Mouse (Mus musculus): Measurements from ENCODE around the gene Dda1. TPM values are rescaled to one million over a fixed set of nuclear protein-coding genes. Genes with fewer than 3 reads are reported as not detected.

Gene Dda1
- polyA plus RNA-seq, 1 experiment = 67.8 TPM

GRCm38 (mm10) chr8:71478943-71479342 lies 9.9 kb downstream of the Dda1 start:
- 97% methylated on average over 11 of the region's 11 CpGs for WGBS

GRCm38 (mm10) chr8:71483932-71484331 lies 14.9 kb downstream of the Dda1 start:
- Histone ChIP-seq H3K36me3 (ENCODE audit: control insufficient read depth, insufficient read depth, low read length) (no peaks in the 10 kb centered on the region; the same call in 1 of the 2 replicates), H3K4me3 (ENCODE audit: extremely low read depth, insufficient read depth, insufficient read length) (no peak overlapping the region), H3K27me3 (ENCODE audit: control insufficient read depth, insufficient read depth, low read length) (no peaks in the 10 kb centered on the region), H3K4me1 (ENCODE audit: control insufficient read depth, insufficient read depth, insufficient read length) (peaks cover 14% of the 10 kb centered on the region), H3K27ac (ENCODE audit: insufficient read depth, low read length) (no peak overlapping the region)
- DNase-seq (ENCODE audit: low read depth in 1 of 2, low spot score in 2 of 2) = peak in 1 of 2 experiments; percentile 42
- WGBS = 80% methylated on average over 8 of the region's 8 CpGs
- no peak for TF ChIP-seq CTCF (IDR thresholded peaks at IDR 0.05; ENCODE audit: extremely low read depth, insufficient read depth, insufficient read length, insufficient replicate concordance)
- TF ChIP-seq POLR2A (IDR thresholded peaks at IDR 0.05; ENCODE audit: low read depth, low read length) = no peak

More at GRCm38 (mm10) chr8:71478943-71479342, 9.9 kb downstream of the Dda1 start:
- Histone ChIP-seq H3K27ac (ENCODE audit: insufficient read depth, low read length) (no peak overlapping the region), H3K36me3 (ENCODE audit: control insufficient read depth, insufficient read depth, low read length) (peaks cover 7% of the 10 kb centered on the region), H3K4me3 (ENCODE audit: extremely low read depth, insufficient read depth, insufficient read length) (no peak overlapping the region), H3K27me3 (ENCODE audit: control insufficient read depth, insufficient read depth, low read length) (no peaks in the 10 kb centered on the region), H3K4me1 (ENCODE audit: control insufficient read depth, insufficient read depth, insufficient read length) (peaks cover 3% of the 10 kb centered on the region)
- DNase-seq (ENCODE audit: low read depth in 1 of 2, low spot score in 2 of 2) = no peak
- TF ChIP-seq POLR2A (IDR thresholded peaks at IDR 0.05; ENCODE audit: low read depth, low read length) (no peak), CTCF (IDR thresholded peaks at IDR 0.05; ENCODE audit: extremely low read depth, insufficient read depth, insufficient read length, insufficient replicate concordance) (no peak)

GRCm38 (mm10) chr8:71484736-71485135 lies 15.7 kb downstream of the Dda1 start:
- H3K4me3 ChIP-seq (ENCODE audit: extremely low read depth, insufficient read depth, insufficient read length) = no peak overlapping the region
- peaks cover 20% of the 10 kb centered on the region for H3K4me1 ChIP-seq (ENCODE audit: control insufficient read depth, insufficient read depth, insufficient read length)
- H3K36me3 ChIP-seq (ENCODE audit: control insufficient read depth, insufficient read depth, low read length) = no peaks in the 10 kb centered on the region; the same call in 1 of the 2 replicates
- no peaks in the 10 kb centered on the region for H3K27me3 ChIP-seq (ENCODE audit: control insufficient read depth, insufficient read depth, low read length)
- no peak for DNase-seq (ENCODE audit: low read depth in 1 of 2, low spot score in 2 of 2)
- H3K27ac ChIP-seq (ENCODE audit: insufficient read depth, low read length) = no peak overlapping the region
- TF ChIP-seq POLR2A (IDR thresholded peaks at IDR 0.05; ENCODE audit: low read depth, low read length) = no peak
- TF ChIP-seq CTCF (IDR thresholded peaks at IDR 0.05; ENCODE audit: extremely low read depth, insufficient read depth, insufficient read length, insufficient replicate concordance) = no peak
- 98% methylated on average over 19 of the region's 19 CpGs for WGBS

GRCm38 (mm10) chr8:71485142-71486135 lies 16.4 kb downstream of the Dda1 start, which contains the start of gene Ano8:
Gene Ano8, minus strand, starts transcription at chr8:71485963.
- WGBS = 5% methylated on average over 57 of the region's 58 CpGs
- H3K4me3 ChIP-seq (ENCODE audit: extremely low read depth, insufficient read depth, insufficient read length) = peak within 1 kb of the TSS; percentile 65
- H3K36me3 ChIP-seq (ENCODE audit: control insufficient read depth, insufficient read depth, low read length) = peaks cover 2% of the 10 kb centered on the region; the same call in 1 of the 2 replicates
- H3K27ac ChIP-seq (ENCODE audit: insufficient read depth, low read length) = peak within 1 kb of the TSS; percentile 65
- H3K4me1 ChIP-seq (ENCODE audit: control insufficient read depth, insufficient read depth, insufficient read length) = peaks cover 20% of the 10 kb centered on the region
- TF ChIP-seq POLR2A (IDR thresholded peaks at IDR 0.05; ENCODE audit: low read depth, low read length) (no peak), CTCF (IDR thresholded peaks at IDR 0.05; ENCODE audit: extremely low read depth, insufficient read depth, insufficient read length, insufficient replicate concordance) (no peak)
- DNase-seq (ENCODE audit: low read depth in 1 of 2, low spot score in 2 of 2) = peak; percentile 59 to 83
- H3K27me3 ChIP-seq (ENCODE audit: control insufficient read depth, insufficient read depth, low read length) = no peaks in the 10 kb centered on the region

- peaks cover 2% of the 10 kb centered on the region; the same call in 1 of the 2 replicates for H3K36me3 ChIP-seq (ENCODE audit: control insufficient read depth, insufficient read depth, low read length)
Measured at GRCm38 (mm10) chr8:71486136-71486529, 17.1 kb downstream of the Dda1 start.

GRCm38 (mm10) chr8:71487691-71488445 lies 18.9 kb downstream of the Dda1 start, which contains the start of gene Gtpbp3:
Gene Gtpbp3, plus strand, starts transcription at chr8:71488103.
- peaks cover 20% of the 10 kb centered on the region for H3K4me1 ChIP-seq (ENCODE audit: control insufficient read depth, insufficient read depth, insufficient read length)
- H3K36me3 ChIP-seq (ENCODE audit: control insufficient read depth, insufficient read depth, low read length) = peaks cover 14% of the 10 kb centered on the region
- 1% methylated on average over 33 of the region's 33 CpGs for WGBS
- H3K27me3 ChIP-seq (ENCODE audit: control insufficient read depth, insufficient read depth, low read length) = no peaks in the 10 kb centered on the region
- H3K4me3 ChIP-seq (ENCODE audit: extremely low read depth, insufficient read depth, insufficient read length) = peak within 1 kb of the TSS; percentile 94
- DNase-seq (ENCODE audit: low read depth in 1 of 2, low spot score in 2 of 2) = peak; percentile 56 to 78
- TF ChIP-seq POLR2A (IDR thresholded peaks at IDR 0.05; ENCODE audit: low read depth, low read length) = peak; percentile 29
- no peak for TF ChIP-seq CTCF (IDR thresholded peaks at IDR 0.05; ENCODE audit: extremely low read depth, insufficient read depth, insufficient read length, insufficient replicate concordance)
- peak within 1 kb of the TSS; percentile 90 for H3K27ac ChIP-seq (ENCODE audit: insufficient read depth, low read length)

More at GRCm38 (mm10) chr8:71486136-71486529, 17.1 kb downstream of the Dda1 start:
- H3K4me1 ChIP-seq (ENCODE audit: control insufficient read depth, insufficient read depth, insufficient read length) = peaks cover 20% of the 10 kb centered on the region
- no peaks in the 10 kb centered on the region for H3K27me3 ChIP-seq (ENCODE audit: control insufficient read depth, insufficient read depth, low read length)
- no peak for TF ChIP-seq POLR2A (IDR thresholded peaks at IDR 0.05; ENCODE audit: low read depth, low read length)
- no peak for TF ChIP-seq CTCF (IDR thresholded peaks at IDR 0.05; ENCODE audit: extremely low read depth, insufficient read depth, insufficient read length, insufficient replicate concordance)
- H3K27ac ChIP-seq (ENCODE audit: insufficient read depth, low read length) = peak overlapping the region; percentile 59
- DNase-seq (ENCODE audit: low read depth in 1 of 2, low spot score in 2 of 2) = no peak
- WGBS = 18% methylated on average over 7 of the region's 7 CpGs
- H3K4me3 ChIP-seq (ENCODE audit: extremely low read depth, insufficient read depth, insufficient read length) = no peak overlapping the region
